Mouse (Mus musculus) left cerebral cortex, postnatal 25 days (tissue): ENCODE results near the gene Mlycd. TPM values are rescaled to one million over a fixed set of nuclear protein-coding genes. Genes with fewer than 3 reads are reported as not detected.

Experiments used
- DNase-seq, 2 experiments: peaks; one replicate each; pipeline ENCODE4 v3.0.0; 2022; ENCODE audit warnings: low spot score in 2 of 2, mixed read lengths in 1 of 2
- intact Hi-C: fragments of 180-260 bp; cut with DNase I; formaldehyde crosslinking; loops from one replicate; pipeline ENCODE4 v1.15.1; 2025
- total RNA-seq, 2 experiments: library from RNA; stranded (reverse); gene quantifications; 2 replicates each; pipeline ENCODE4 v1.2.3; 2021

The Mlycd gene
- total RNA-seq, 2 experiments from 2014 or later = 28.6 to 30.3 TPM

GRCm38 (mm10) chr8:119399255-119399654 is 4.6 kb downstream of the Mlycd start:
- DNase-seq = no peak
- intact Hi-C loops = no loop called here

- intact Hi-C loops = no loop called here
- DNase-seq = no peak
Measured at GRCm38 (mm10) chr8:119400122-119400671, 5.5 kb downstream of the Mlycd start.

DNA sequence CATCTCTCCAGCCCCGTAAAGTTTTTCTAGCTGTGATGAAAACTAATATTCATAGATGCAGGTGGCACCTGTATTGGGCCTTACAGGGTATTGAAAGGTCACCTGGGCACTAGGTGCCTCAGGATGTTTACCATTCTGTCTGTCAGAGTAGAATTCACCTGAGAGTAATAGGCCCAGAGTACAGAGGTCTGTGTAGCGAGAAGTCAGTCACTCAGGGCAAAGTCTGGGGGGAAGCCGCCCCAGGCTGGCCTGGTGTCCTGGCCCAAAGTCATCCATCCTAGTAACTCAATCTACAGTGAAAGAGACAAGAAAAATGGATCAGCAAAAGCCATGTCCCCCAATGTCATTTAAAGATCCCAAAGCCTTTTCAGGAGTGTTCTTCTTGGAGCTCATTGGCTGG is 6.2 kb downstream of the Mlycd start:
- intact Hi-C loops = no loop called here
- DNase-seq = no peak

GRCm38 (mm10) chr8:119403912-119404311 is 9.2 kb downstream of the Mlycd start:
- intact Hi-C loops = no loop called here
- DNase-seq = no peak

GRCm38 (mm10) chr8:119404648-119405047 is 10.0 kb downstream of the Mlycd start:
- DNase-seq = no peak
- intact Hi-C loops = no loop called here

DNA sequence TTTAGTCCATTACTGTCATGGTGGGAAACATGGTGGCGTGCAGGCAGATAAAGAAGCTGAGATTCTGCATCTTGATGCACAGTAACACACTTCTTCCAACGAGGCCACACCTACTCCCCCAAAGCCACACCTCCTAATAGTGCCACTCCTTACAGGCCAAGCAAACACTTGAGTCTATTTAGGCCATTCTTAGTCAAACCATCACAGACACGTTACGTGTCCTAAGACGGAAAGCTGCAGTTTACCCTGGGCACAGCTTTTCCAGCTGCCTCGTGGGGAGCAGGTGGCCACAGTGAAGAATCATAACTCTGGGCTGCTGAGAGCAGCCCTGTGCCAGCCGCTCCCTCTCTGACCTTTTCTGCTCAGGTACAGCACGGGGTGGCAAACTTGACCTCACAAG is 13.6 kb downstream of the Mlycd start:
- no peak for DNase-seq
- intact Hi-C loops = no loop called here

GRCm38 (mm10) chr8:119412037-119412734 is 17.5 kb downstream of the Mlycd start:
- intact Hi-C loops = loop anchor here (2.0 to 10.0 kb wide), 2 partner anchors 193 to 265 kb away; partner anchors contain the start of gene Taf1c
- no peak for DNase-seq

DNA sequence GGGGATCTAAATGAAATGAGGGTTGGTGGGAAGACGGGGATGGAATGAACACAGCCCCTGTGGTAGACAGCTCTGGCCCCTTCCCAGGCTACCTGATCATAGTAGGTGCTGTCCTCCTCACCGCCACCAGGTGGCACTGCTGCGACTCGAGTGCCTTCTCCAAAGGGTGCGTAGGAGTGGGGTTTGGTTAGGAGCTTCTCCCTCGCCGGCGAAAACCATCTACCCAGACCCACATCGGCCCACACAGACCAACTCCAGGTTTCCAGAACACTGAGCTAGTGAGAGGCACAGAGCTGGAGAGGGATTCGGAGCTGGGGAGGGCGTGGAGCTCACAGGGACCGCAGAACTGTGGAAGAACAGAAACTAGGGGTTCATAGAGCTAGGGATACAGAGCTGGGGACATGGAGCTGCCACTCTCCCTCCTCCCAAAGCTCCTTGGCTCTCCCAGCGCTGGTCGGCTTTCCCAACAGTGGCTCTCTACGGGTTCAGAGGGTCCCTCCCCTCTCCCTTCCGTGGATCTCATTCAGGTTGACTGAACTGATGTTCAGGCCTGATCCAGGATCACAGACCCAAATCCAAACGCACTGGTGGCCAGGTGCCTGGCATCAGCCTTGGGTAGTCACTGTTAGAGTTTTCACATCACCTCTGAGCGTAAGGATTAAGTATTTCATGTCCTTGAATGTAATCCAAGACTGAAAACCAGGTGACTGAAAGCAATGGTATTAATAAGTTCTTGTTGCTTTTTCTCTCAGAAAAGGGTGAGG is 18.2 kb downstream of the Mlycd start:
- DNase-seq = peak; percentile 79 to 86
- intact Hi-C loops = loop anchor here (2.0 to 10.0 kb wide), 2 partner anchors 192 to 264 kb away; partner anchors contain the start of gene Taf1c

GRCm38 (mm10) chr8:119413605-119414004 is 18.9 kb downstream of the Mlycd start:
- intact Hi-C loops = loop anchor here (2.0 to 10.0 kb wide), 2 partner anchors 191 to 263 kb away; partner anchors contain the start of gene Taf1c
- DNase-seq = no peak

DNA sequence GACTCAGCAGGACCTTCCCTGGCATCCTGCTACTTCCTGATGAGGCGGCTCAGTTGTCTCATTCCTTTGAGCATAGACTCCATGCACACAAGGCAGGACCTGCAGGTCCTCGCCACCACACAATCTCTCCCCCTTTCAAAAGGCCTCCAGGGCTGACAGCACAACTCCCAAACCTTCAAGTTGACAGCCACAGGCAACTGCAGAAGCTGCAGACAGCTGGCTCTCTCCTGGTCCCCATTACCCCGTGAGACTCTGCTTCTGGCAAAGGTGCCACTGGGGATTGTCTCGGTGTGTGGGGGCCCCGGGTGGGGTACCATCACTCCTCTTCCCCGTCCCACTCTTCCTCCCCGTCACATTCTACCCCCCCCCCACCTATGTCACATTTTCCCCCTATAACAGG is 25.6 kb downstream of the Mlycd start:
- DNase-seq = no peak
- intact Hi-C loops = no loop called here

- no peak for DNase-seq
- intact Hi-C loops = no loop called here
Measured at GRCm38 (mm10) chr8:119421603-119422122, 27.0 kb downstream of the Mlycd start.

DNA sequence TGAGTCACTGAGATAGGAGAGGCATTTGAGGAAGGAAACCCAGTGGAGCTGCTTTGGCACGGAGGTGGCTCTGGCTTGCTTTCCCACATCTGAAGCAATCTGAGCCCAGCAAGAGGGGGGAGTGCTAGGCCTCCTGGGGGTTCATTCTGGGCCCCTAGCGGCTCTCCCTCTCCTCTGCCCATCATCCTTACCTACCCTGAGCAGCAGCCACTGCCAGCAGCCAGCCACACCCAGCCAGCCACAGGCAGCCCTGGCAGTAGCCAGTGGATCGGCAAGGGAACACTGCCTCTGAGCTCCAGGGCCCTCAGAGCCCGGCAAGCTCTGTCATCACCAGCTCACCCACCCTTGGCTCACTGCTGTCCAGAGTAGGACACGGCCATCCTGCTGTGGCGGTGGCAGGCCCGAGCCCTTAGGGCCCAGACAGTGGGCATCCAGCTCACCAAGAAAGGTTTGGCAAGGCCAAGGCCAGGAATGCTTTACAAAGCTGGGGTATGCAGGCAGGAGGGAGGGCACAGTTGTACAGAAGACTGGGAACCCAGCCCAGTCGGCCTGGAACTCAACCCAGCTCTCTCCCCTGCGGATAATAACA is 27.5 kb downstream of the Mlycd start:
- peak in 1 of 2 experiments; percentile 56 for DNase-seq
- intact Hi-C loops = no loop called here

GRCm38 (mm10) chr8:119423631-119424141 is 29.0 kb downstream of the Mlycd start:
- intact Hi-C loops = no loop called here
- DNase-seq = no peak

DNA sequence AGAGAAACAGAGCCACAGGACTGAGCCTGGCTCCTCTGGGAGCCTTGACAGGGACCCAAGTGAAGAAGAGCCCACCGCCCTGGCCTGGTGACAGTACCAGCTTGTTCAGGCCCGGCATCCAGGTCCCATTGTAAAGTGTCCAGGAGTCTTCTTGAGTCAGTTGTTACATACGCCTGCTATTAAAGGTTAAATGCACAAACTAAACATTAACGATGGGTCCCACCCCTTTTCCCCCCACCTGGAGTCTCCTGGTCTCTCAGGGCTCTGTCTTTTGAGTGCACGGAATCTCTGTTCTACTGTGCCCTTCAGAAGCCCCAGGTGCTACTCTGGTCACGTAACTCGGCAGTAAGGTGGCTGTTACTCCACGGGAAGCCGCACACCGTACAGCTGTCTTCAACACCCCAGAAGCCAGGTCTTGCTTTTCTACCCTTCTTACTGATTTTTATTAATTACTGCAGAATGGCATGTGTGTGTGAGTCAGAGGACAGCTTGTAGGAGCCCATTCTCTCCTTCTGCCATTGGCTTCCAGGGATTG is 29.6 kb downstream of the Mlycd start:
- no peak for DNase-seq
- intact Hi-C loops = no loop called here

DNA sequence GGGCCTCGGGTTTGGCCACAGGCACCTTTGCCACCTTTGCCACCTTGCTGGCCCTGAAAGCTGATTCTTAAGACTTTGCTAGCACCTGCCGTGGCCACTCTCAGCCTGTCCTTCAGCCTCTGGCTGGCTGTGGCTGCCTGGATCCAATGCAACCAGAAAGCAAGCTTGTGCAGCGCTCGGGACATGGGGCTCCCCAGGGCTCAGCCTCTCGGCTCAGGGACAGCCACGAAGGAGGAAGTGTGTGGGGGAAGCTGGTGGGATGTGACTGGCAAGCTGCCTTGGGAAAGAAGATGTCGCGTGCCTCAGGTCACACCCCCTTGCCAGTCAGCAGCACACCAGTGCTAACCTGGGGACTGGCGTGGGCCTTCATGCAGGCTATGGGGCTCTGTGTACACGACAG is 30.1 kb downstream of the Mlycd start:
- no peak for DNase-seq
- intact Hi-C loops = no loop called here

- intact Hi-C loops = no loop called here
- DNase-seq = no peak
Measured at GRCm38 (mm10) chr8:119425533-119425932, 30.9 kb downstream of the Mlycd start.

GRCm38 (mm10) chr8:119426069-119426735 is 31.5 kb downstream of the Mlycd start:
- DNase-seq = no peak
- intact Hi-C loops = no loop called here

DNA sequence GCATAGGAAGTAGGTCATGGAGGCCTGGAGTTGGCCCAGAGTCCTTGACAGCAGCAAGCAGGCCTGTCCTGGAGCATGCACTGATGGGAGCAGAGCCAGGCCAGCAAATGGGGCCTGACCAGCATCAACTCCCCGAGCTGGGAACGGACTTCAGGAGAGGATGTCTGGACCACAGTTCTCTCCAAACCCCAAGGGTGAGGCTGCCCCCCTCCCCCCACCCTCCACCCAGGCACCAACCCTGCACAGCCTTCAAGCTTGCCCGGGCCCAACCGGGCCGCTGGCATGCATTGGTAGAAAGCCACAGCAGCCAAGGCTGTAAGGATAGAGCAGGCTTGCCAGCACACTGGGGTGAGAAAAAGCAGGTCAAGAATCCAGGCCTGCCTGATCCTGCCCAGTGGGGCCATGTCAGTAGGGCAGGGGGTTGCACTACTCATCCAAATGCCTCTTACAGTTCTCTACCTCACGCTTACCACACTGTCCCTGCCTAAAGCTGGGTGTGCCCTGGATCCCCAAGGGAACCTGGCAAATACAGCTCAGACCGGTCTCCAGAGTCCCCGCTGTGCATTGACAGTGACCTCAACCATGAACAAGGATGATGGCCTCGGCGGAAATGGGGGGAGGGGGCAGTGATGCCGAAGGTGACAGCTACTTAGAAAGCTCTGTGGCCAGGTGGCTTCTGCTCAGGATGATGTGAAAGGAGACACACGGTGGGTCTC is 33.1 kb downstream of the Mlycd start:
- intact Hi-C loops = no loop called here

More for the DNA sequence above, 33.1 kb downstream of the Mlycd start:
- DNase-seq = no peak
